Mouse (Mus musculus) ES-E14 (cell line): ENCODE data around the gene Rai14. TPM values are rescaled to one million over a fixed set of nuclear protein-coding genes. Genes with fewer than 3 reads are reported as not detected.

Experiments
- DNase-seq: peaks from one replicate; pipeline ENCODE4 v3.0.0-alpha.2; 2013; ENCODE audit warnings: low read depth, low spot score
- H3K27ac ChIP-seq: 2 replicates; pipeline ENCODE4 v1.5.1; 2012; ENCODE audit warnings: low read depth, mild to moderate bottlenecking, low read length, moderate library complexity, mixed read lengths; ENCODE audit not compliant: poor library complexity, insufficient read depth, severe bottlenecking
- H3K36me3 ChIP-seq: 2 replicates; pipeline ENCODE4 v1.6.1; 2012; ENCODE audit warnings: mild to moderate bottlenecking, low read length, moderate library complexity, mixed read lengths; ENCODE audit not compliant: control insufficient read depth, poor library complexity, insufficient read depth, severe bottlenecking
- H3K4me1 ChIP-seq, 2 experiments: fragments of 150-350 bp in 1 of 2; sonication (generic) in 1 of 2; 2 replicates each; pipeline ENCODE4 v1.6.1; 2012; ENCODE audit warnings: low read length in 2 of 2, mild to moderate bottlenecking in 1 of 2, mixed read lengths in 1 of 2; ENCODE audit not compliant: control insufficient read depth in 2 of 2, insufficient read depth in 2 of 2, poor library complexity in 1 of 2
- H3K4me3 ChIP-seq, 2 experiments: fragments of 150-350 bp in 1 of 2; sonication (generic) in 1 of 2; 2 replicates each; pipeline ENCODE4 v1.5.1; 2012; ENCODE audit warnings: low read length in 2 of 2, low read depth in 1 of 2, mild to moderate bottlenecking in 1 of 2, mixed read lengths in 1 of 2; ENCODE audit not compliant: insufficient read depth in 1 of 2, poor library complexity in 1 of 2, severe bottlenecking in 1 of 2
- H3K9ac ChIP-seq: 2 replicates; pipeline ENCODE4 v1.6.1; 2012; ENCODE audit warnings: low read depth, mild to moderate bottlenecking, low read length, mixed read lengths; ENCODE audit not compliant: poor library complexity, insufficient read depth, severe bottlenecking
- H3K9me3 ChIP-seq: fragments of 150-350 bp; sonication (generic); 2 replicates; pipeline ENCODE4 v1.6.1; 2012; ENCODE audit warnings: low read depth, mild to moderate bottlenecking, low read length; ENCODE audit not compliant: control insufficient read depth, insufficient read depth
- CHD2 ChIP-seq: IDR thresholded peaks from 2 replicates; pipeline ENCODE4 v1.6.1; 2014; ENCODE audit warnings: mild to moderate bottlenecking, low read depth, low read length, inconsistent platforms
- HCFC1 ChIP-seq: IDR thresholded peaks from 2 replicates; pipeline ENCODE4 v1.6.1; 2012; ENCODE audit warnings: low read length, inconsistent platforms, borderline replicate concordance; ENCODE audit not compliant: insufficient read depth
- MAFK ChIP-seq: IDR thresholded peaks from 2 replicates; pipeline ENCODE4 v1.6.1; 2014; ENCODE audit warnings: mild to moderate bottlenecking, low read depth, low read length, inconsistent platforms; ENCODE audit not compliant: insufficient read depth
- ZC3H11A ChIP-seq: IDR thresholded peaks from 2 replicates; pipeline ENCODE4 v1.6.1; 2012; ENCODE audit warnings: low read depth, mild to moderate bottlenecking, inconsistent platforms, low read length, borderline replicate concordance
- ZNF384 ChIP-seq: IDR thresholded peaks from 2 replicates; pipeline ENCODE4 v1.6.1; 2012; ENCODE audit warnings: low read depth, low read length, inconsistent platforms
- in situ Hi-C, 2 experiments: fragments of 600-800 bp; cut with MboI; formaldehyde crosslinking; loops; one replicate each; pipeline ENCODE4 v1.15.1; 2025; ENCODE audit warnings: low sequenced_read_pairs in 2 of 2, inconsistent platforms in 1 of 2; ENCODE audit not compliant: unreplicated experiment in 2 of 2
- total RNA-seq: library from RNA; depleted of rRNA; stranded (reverse); fragments of 300-350 nt; gene quantifications from 2 replicates; pipeline ENCODE4 v1.2.3, GENCODE M21; 2012

The Rai14 gene
- total RNA-seq, 1 experiment = 35.0 TPM

DNA sequence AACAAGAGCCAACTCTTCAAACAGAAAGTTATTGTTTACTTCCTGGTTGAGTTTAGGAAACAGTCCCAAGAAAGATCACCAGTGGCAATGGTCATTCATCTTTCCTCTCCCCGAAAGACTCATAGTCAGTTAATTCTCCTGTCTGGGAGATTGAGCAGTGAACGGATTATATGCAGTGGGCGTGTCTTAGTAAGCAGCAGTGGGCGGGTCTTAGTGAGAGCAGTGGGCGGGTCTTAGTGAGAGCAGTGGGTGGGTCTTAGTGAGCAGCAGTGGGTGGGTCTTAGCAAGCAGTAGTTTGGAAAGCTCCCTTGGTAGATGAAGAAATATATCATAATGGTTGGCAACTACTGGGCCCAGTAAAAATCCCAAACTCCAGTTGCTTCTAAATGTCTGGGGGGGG is 38.6 kb downstream of the Rai14 start:
- in situ Hi-C loops = no loop called here
- DNase-seq = no peak
- Histone ChIP-seq H3K4me1 (peaks cover 13 to 31% of the 10 kb centered on the region in 2 experiments), H3K9me3 (no peaks in the 10 kb centered on the region), H3K27ac (no peak overlapping the region), H3K36me3 (peaks cover 5% of the 10 kb centered on the region; the same call in 1 of the 2 replicates), H3K9ac (no peak overlapping the region), H3K4me3 (peak overlapping the region in 1 of 2 experiments; percentile 43; a peak in 1 of 4 replicates)
- TF ChIP-seq CHD2 (no peak), HCFC1 (no peak), ZNF384 (no peak), ZC3H11A (no peak), MAFK (no peak)

DNA sequence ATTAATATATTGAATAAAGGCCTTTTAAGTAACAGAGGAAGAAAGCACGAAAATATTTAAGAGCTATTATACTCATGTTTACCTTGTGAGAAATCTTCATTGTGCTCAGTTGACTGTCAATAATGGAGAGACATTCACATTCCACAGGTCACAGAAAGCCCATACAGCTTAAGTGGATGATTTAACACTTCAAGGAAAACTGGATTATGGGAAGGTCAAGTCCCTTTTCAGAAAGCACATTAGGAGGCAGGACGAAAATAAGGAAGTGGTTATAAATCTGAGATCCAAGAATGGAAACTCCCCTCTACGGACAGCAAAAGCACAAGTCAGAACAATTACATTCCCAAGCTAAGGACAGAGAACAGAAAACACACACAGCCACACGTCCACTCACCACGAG is 41.5 kb downstream of the Rai14 start:
- DNase-seq = no peak
- no peak for TF ChIP-seq MAFK
- no peak for TF ChIP-seq ZNF384
- no peak for TF ChIP-seq CHD2
- TF ChIP-seq ZC3H11A = no peak
- no peak for TF ChIP-seq HCFC1
- in situ Hi-C loops = no loop called here
- Histone ChIP-seq H3K4me1 (peaks cover 3 to 33% of the 10 kb centered on the region in 2 experiments; a peak in 3 of 4 replicates), H3K9ac (no peak overlapping the region), H3K9me3 (no peaks in the 10 kb centered on the region), H3K4me3 (no peak overlapping the region), H3K36me3 (peaks cover 5% of the 10 kb centered on the region; the same call in 1 of the 2 replicates), H3K27ac (no peak overlapping the region)

DNA sequence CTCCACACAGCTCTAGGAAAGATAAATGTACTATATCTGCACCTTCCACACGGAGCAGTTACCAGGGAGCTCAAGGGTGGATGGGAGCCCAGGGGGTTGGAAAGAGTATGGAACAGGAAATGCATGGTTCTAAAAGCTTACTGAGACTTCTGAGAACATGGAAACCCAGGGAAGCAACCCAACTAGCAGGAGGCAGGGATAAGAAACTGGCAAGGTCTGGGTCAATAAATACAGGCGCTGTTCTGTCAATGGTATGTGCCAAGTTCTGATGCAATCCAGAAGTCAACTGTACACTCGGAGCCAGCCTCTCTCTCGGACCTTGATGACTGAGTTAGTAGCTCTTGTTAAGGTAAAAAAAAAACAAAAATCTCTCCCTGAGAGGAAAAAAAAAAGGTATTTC is 42.6 kb downstream of the Rai14 start:
- H3K27ac ChIP-seq = no peak overlapping the region
- no peak overlapping the region for H3K9ac ChIP-seq
- H3K9me3 ChIP-seq = no peaks in the 10 kb centered on the region
- no peak overlapping the region for H3K4me3 ChIP-seq
- peaks cover under 1 to 35% of the 10 kb centered on the region in 2 experiments for H3K4me1 ChIP-seq
- in situ Hi-C loops = no loop called here
- peaks cover 5% of the 10 kb centered on the region; the same call in 1 of the 2 replicates for H3K36me3 ChIP-seq
- TF ChIP-seq ZC3H11A = no peak
- TF ChIP-seq CHD2 = no peak
- no peak for TF ChIP-seq MAFK
- TF ChIP-seq HCFC1 = no peak
- TF ChIP-seq ZNF384 = no peak
- no peak for DNase-seq

DNA sequence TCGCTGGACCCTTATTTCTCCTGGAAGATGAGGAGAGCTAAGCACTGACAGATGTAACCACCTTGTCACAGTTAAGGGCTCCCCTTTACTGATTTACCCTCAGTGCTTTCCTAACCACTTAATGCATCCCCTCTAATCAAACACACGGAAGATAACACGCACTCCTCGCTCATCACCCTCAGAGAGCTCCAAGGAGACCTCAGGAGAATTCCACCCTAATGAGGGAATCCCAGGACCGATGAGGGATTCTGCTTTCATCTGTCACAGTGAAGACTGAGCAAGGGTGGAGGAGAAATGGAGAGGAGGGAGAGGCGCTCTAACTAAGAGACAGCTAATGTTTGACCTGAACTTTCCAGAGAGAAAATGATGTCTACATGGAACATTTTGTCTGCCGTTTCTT is 44.3 kb downstream of the Rai14 start:
- Histone ChIP-seq H3K4me1 (peaks cover 0 to 32% of the 10 kb centered on the region in 2 experiments), H3K9me3 (no peaks in the 10 kb centered on the region), H3K9ac (no peak overlapping the region), H3K36me3 (peaks cover 5% of the 10 kb centered on the region; the same call in 1 of the 2 replicates), H3K4me3 (no peak overlapping the region), H3K27ac (no peak overlapping the region)
- TF ChIP-seq ZC3H11A (no peak), CHD2 (no peak), MAFK (no peak), HCFC1 (no peak)
- in situ Hi-C loops = no loop called here
- DNase-seq = no peak

DNA sequence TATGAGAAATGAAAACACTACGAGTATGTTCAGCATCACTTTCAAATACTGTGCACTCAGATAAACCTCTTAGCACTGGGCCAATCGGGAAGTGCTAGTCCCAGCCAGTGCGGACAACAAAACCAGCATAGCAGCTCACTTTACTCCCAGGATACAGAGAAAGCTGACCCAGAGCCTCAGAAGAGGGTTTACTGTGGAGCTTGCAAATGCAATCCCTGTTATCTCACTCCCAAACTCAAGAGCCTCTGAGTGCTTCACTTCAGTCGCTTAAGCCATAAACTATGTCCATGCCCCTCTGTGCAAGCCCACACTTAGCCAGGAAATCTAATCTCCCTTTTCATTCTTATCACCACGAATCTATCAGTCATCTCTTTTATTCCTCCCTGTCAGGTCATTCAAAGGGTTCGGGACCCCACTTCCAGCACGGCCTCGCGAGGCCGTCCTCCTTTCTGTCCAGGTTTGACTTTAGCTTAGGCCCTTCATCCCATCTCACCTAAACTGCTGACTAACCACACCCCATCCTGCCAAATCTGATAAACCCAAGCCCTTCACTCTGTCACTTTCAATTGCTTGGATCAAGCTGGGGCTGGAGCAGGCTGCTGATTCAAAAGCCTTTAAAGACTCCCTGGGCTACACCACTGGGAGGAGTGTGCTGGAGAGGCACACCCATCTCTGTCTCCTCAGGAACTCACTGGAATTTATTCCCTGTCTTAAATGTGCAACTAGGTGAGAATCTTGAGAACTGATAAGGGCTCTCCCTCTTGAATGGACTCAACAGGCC is 46.1 kb downstream of the Rai14 start:
- Histone ChIP-seq H3K9ac (no peak overlapping the region), H3K9me3 (no peaks in the 10 kb centered on the region), H3K36me3 (peaks cover 3% of the 10 kb centered on the region; the same call in 1 of the 2 replicates), H3K27ac (peak overlapping the region; percentile 48; the same call in 1 of the 2 replicates), H3K4me3 (no peak overlapping the region), H3K4me1 (peaks cover 0 to 24% of the 10 kb centered on the region in 2 experiments)
- TF ChIP-seq CHD2 = no peak
- TF ChIP-seq MAFK = 0 out of 2 replicates have a peak, but pooled peaks have one; percentile 34
- TF ChIP-seq ZNF384 = no peak
- in situ Hi-C loops = no loop called here
- DNase-seq = no peak
